In genomic region chr1:32748191-32748590, GRCm38 (mm10) we compare ENCODE assay signal across 12 mouse cellular contexts.
"Had no signal": no experiment of that assay in that cellular context is flagged by ENCODE, and none has a peak within 500 bp of the region (broad histone marks: within the 10 kb centered on the region; RNA-seq: fewer than 3 reads in every experiment).

No protein-coding gene starts in this region.

- DNase-seq: retina, postnatal 1 day; right cerebral cortex, adult 18-20 months; right cerebral cortex, postnatal 14 days; right cerebral cortex, postnatal 25 days; right cerebral cortex, postnatal 4 days; spleen, adult 18-20 months; thymus, adult 18-20 months; thymus, adult 2 months; thymus, postnatal 14 days; thymus, postnatal 25 days; thymus, postnatal 36 days; thymus, postnatal 4 days had no signal
